Comparison of ENCODE assay signal across 30 mouse cellular contexts in genomic region chr15:40340269-40340668, GRCm38 (mm10).
"Had no signal": no experiment of that assay in that cellular context is flagged by ENCODE, and none has a peak within 500 bp of the region (broad histone marks: within the 10 kb centered on the region; RNA-seq: fewer than 3 reads in every experiment).

No protein-coding gene starts in this region.

- H3K4me3 ChIP-seq: left cerebral cortex, adult 2 months; limb, embryonic 10.5 days; limb, embryonic 12.5 days; limb, embryonic 13.5 days; limb, embryonic 15.5 days; liver, embryonic 12.5 days; liver, embryonic 13.5 days; liver, embryonic 15.5 days; megakaryocyte, embryonic 14.5 days; midbrain, embryonic 10.5 days; midbrain, embryonic 12.5 days; midbrain, embryonic 13.5 days; midbrain, embryonic 15.5 days; myocyte; neural tube, embryonic 12.5 days had no signal

- H3K4me2 ChIP-seq: limb, embryonic 12.5 days; limb, embryonic 13.5 days; limb, embryonic 15.5 days; liver, embryonic 11.5 days; liver, embryonic 12.5 days; liver, embryonic 13.5 days; liver, embryonic 15.5 days; midbrain, embryonic 11.5 days; midbrain, embryonic 12.5 days; midbrain, embryonic 13.5 days; midbrain, embryonic 15.5 days; neural tube, embryonic 12.5 days had no signal

- H3K9me3 ChIP-seq: limb, embryonic 10.5 days; limb, embryonic 12.5 days; limb, embryonic 13.5 days; limb, embryonic 15.5 days; liver, embryonic 12.5 days; liver, embryonic 13.5 days; liver, embryonic 15.5 days; megakaryocyte, embryonic 14.5 days; midbrain, embryonic 10.5 days; midbrain, embryonic 12.5 days; midbrain, embryonic 13.5 days; midbrain, embryonic 15.5 days; neural tube, embryonic 12.5 days had no signal

- H3K27me3 ChIP-seq: limb, embryonic 12.5 days; limb, embryonic 13.5 days; limb, embryonic 15.5 days; liver, embryonic 12.5 days; liver, embryonic 13.5 days; liver, embryonic 15.5 days; megakaryocyte, embryonic 14.5 days; midbrain, embryonic 12.5 days; midbrain, embryonic 13.5 days; midbrain, embryonic 15.5 days; neural tube, embryonic 12.5 days had no signal

- DNase-seq: layer of hippocampus, postnatal 36 days; left cerebral cortex, postnatal 4 days; liver; liver, embryonic 13.5 days; liver, postnatal 0 days; lung, adult 2 months; lung, postnatal 10 days; lung, postnatal 14 days; lung, postnatal 36 days; lung, postnatal 4 days; midbrain, embryonic 14.5 days had no signal

- H3K9ac ChIP-seq: limb, embryonic 12.5 days; limb, embryonic 13.5 days; limb, embryonic 15.5 days; liver, embryonic 12.5 days; liver, embryonic 13.5 days; liver, embryonic 14.5 days; liver, embryonic 15.5 days; liver, postnatal 0 days; midbrain, embryonic 12.5 days; midbrain, embryonic 13.5 days; midbrain, embryonic 15.5 days; neural tube, embryonic 12.5 days had no signal

- ATAC-seq: liver, embryonic 12.5 days; liver, postnatal 0 days; midbrain, embryonic 13.5 days; midbrain, embryonic 15.5 days; midbrain, embryonic 16.5 days had no signal

- H3K27ac ChIP-seq: left cerebral cortex, adult 2 months; limb, embryonic 10.5 days; limb, embryonic 12.5 days; limb, embryonic 13.5 days; limb, embryonic 15.5 days; liver, embryonic 12.5 days; liver, embryonic 13.5 days; liver, embryonic 14.5 days; liver, embryonic 15.5 days; macrophage; midbrain, embryonic 10.5 days; midbrain, embryonic 12.5 days; midbrain, embryonic 13.5 days; midbrain, embryonic 15.5 days; neural tube, embryonic 12.5 days had no signal

- H3K4me1 ChIP-seq: limb, embryonic 10.5 days; limb, embryonic 12.5 days; limb, embryonic 13.5 days; limb, embryonic 15.5 days; liver, embryonic 12.5 days; liver, embryonic 13.5 days; liver, embryonic 15.5 days; megakaryocyte, embryonic 14.5 days; midbrain, embryonic 10.5 days; midbrain, embryonic 12.5 days; midbrain, embryonic 13.5 days; midbrain, embryonic 15.5 days; neural tube, embryonic 12.5 days had no signal

- H3K36me3 ChIP-seq: limb, embryonic 10.5 days; limb, embryonic 12.5 days; limb, embryonic 13.5 days; limb, embryonic 15.5 days; liver, embryonic 12.5 days; liver, embryonic 13.5 days; liver, embryonic 15.5 days; midbrain, embryonic 10.5 days; midbrain, embryonic 12.5 days; midbrain, embryonic 13.5 days; midbrain, embryonic 15.5 days; neural tube, embryonic 12.5 days had no signal
